Mouse (Mus musculus) midbrain, embryonic 14.5 days (tissue): ENCODE data around the gene D630003M21Rik. TPM values are rescaled to one million over a fixed set of nuclear protein-coding genes. Genes with fewer than 3 reads are reported as not detected.
A peak's percentile ranks its signal among the peaks of the same experiment; 100 is the strongest.

Experiments used
- ATAC-seq: fragments of 200-750 bp; cut with Nextera tagmentation; 2 replicates; pipeline ENCODE4 v1.8.0; 2017; ENCODE audit warnings: moderate number of reproducible peaks, moderate library complexity; ENCODE audit not compliant: low FRiP score, low TSS enrichment
- DNase-seq: peaks from one replicate; pipeline ENCODE4 v3.0.0-alpha.2; 2015
- H3K27ac ChIP-seq: fragments of 300-500 bp; sonication (generic); replicated peaks from 2 replicates; pipeline ENCODE4 v1.5.1; 2014; ENCODE audit warnings: mild to moderate bottlenecking, low read depth, low read length, moderate library complexity
- H3K27me3 ChIP-seq: fragments of 300-500 bp; sonication (generic); 2 replicates; pipeline ENCODE4 v1.6.1; 2014; ENCODE audit warnings: low read length, control low read depth, mixed read lengths; ENCODE audit not compliant: control insufficient read depth, insufficient read depth
- H3K36me3 ChIP-seq: fragments of 300-500 bp; sonication (generic); 2 replicates; pipeline ENCODE4 v1.6.1; 2014; ENCODE audit warnings: low read length, control low read depth; ENCODE audit not compliant: control insufficient read depth, insufficient read depth
- H3K4me1 ChIP-seq: fragments of 300-500 bp; sonication (generic); 2 replicates; pipeline ENCODE4 v1.6.1; 2014; ENCODE audit warnings: mild to moderate bottlenecking, antibody characterized with exemption, low read length, control low read depth; ENCODE audit not compliant: control insufficient read depth, insufficient read depth
- H3K4me2 ChIP-seq: fragments of 300-500 bp; sonication (generic); 2 replicates; pipeline ENCODE4 v1.6.1; 2014; ENCODE audit warnings: mild to moderate bottlenecking, low read length, moderate library complexity
- H3K4me3 ChIP-seq: fragments of 300-500 bp; sonication (generic); replicated peaks from 2 replicates; pipeline ENCODE4 v1.5.1; 2014; ENCODE audit warnings: low read depth, low read length
- H3K9ac ChIP-seq: fragments of 300-500 bp; sonication (generic); replicated peaks from 2 replicates; pipeline ENCODE4 v1.6.1; 2014; ENCODE audit warnings: mild to moderate bottlenecking, low read length, moderate library complexity
- H3K9me3 ChIP-seq: fragments of 300-500 bp; sonication (generic); 2 replicates; pipeline ENCODE4 v1.6.1; 2016; ENCODE audit warnings: low read length, control low read depth, mixed read lengths; ENCODE audit not compliant: control insufficient read depth
- WGBS: fragments of 180-500 bp; shearing (Covaris S2); extraction: QIAGEN DNeasy Blood & Tissue Kit; methylation state at CpG from one replicate; pipeline ENCODE4 v1.1.7; 2014; 5-methylcytosine and 5-hydroxymethylcytosine counted together
- polyA plus RNA-seq: library from polyadenylated mRNA; unstranded; fragments of >200 nt; fragmentation: Nextera tagmentation; extraction: Ambion mirVana; gene quantifications from 2 replicates; pipeline ENCODE4 v1.2.1, GENCODE M21; 2014

Gene D630003M21Rik
- polyA plus RNA-seq, 1 experiment from 2014 or later: 1.4 TPM

DNA sequence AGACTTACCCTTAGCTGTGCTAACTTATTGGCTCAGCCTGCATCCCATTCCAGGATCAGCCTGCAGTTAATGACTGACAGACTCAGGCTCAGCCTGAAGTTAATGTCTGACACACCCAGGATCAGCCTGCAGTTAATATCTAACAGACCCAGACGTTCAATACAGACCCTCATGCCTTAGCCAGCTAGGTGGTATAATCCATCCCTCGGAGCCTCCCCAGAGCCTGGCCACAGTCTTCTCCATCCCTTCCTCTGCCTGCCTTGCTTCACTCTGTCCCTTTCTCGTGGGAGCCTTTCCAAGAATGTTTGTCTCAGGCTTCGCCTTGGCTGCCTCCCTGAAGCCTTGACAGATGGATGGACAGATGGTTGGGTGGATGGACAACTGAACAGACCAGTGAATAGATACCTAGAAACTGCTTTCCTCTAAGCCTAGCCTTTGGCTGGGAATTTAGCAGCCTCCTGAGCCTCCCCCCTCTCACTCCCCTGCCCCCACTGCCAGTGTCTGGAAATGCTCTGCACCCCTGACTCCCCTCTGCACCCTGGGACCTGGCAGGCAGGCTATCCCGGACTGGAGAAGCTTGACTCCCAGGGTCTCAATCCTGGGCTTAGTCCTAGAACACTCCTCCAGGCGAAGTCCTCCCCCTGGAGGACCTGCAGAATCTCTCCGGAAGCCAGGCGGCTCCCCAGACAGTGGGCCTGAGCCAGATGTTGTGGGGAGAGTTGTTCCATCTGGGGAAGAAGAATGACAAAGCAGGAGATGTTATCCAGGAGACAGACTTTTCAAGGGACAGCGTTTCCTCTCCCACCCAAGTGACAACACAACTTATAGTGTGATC is 13.5 kb downstream of the D630003M21Rik start:
- 67% methylated on average over 9 of the region's 9 CpGs for WGBS
- H3K27ac ChIP-seq: no peak overlapping the region
- no peaks in the 10 kb centered on the region for H3K36me3 ChIP-seq
- DNase-seq (no peak), ATAC-seq (no peak)
- no peak overlapping the region for H3K4me2 ChIP-seq
- H3K4me1 ChIP-seq: no peaks in the 10 kb centered on the region
- no peak overlapping the region for H3K4me3 ChIP-seq
- no peaks in the 10 kb centered on the region for H3K27me3 ChIP-seq
- H3K9ac ChIP-seq: no peak overlapping the region
- no peaks in the 10 kb centered on the region for H3K9me3 ChIP-seq

DNA sequence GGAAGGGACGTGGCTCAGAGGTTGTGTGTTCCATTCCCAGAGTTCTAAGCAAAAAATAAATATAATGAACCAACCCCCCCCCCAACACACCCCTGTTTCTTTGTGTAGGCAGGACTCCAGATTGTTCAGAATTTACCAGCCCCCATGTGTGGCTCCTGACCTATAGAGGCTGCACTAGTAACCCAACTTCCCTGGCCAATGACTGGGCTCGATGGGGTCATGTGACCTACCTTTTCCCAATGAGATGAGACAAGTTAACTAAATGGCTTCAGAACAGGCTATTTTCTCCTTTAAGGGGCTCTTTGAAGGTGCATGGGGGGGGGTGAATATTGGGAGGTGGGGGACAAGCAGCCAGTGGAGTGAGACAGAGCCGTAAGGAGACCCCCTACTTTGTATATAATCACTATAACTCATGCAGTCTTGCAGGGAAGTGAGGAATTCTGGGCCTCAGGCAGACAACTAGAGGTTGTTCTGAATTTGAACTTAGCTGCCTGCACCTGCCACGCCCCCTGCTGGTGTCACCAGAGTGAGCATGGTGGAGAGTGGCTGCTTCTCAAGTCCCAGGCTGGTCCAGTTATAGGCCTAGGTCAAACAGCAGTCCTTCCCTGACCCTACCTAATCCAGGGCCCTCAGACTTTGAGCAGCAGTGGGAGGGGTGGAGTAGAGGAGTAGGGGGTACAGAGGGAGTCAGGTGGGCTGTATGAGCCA is 17.1 kb downstream of the D630003M21Rik start:
- DNase-seq: no peak
- ATAC-seq: no peak
- no peaks in the 10 kb centered on the region for H3K27me3 ChIP-seq
- H3K27ac ChIP-seq: no peak overlapping the region
- no peak overlapping the region for H3K4me3 ChIP-seq
- no peaks in the 10 kb centered on the region for H3K9me3 ChIP-seq
- 63% methylated on average over 4 of the region's 4 CpGs for WGBS
- H3K4me2 ChIP-seq: no peak overlapping the region
- H3K9ac ChIP-seq: no peak overlapping the region
- no peaks in the 10 kb centered on the region for H3K4me1 ChIP-seq
- no peaks in the 10 kb centered on the region for H3K36me3 ChIP-seq

DNA sequence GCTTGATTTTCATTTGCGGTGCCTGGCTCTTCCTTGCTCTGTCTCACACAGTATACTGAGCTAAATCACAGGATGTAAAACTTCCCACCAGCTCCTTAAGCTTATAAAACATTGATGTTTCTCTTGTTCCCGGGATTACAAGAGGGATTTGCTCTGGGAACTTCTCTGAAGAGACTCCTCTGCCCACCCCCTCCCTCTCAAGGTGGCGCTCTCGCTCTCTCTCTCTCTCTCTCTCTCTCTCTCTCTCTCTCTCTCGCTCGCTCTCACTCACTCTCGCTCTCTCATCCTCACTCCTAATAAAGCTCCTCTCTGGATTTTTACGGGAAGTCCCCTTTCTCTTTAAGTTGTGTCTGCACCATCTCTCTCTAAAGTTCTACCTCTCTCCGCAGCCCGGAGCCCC is 18.1 kb downstream of the D630003M21Rik start:
- H3K4me3 ChIP-seq: no peak overlapping the region
- no peaks in the 10 kb centered on the region for H3K36me3 ChIP-seq
- no peak overlapping the region for H3K27ac ChIP-seq
- no peak overlapping the region for H3K4me2 ChIP-seq
- H3K9ac ChIP-seq: no peak overlapping the region
- no peaks in the 10 kb centered on the region for H3K4me1 ChIP-seq
- H3K27me3 ChIP-seq: no peaks in the 10 kb centered on the region
- DNase-seq (peak; percentile 55), ATAC-seq (no peak)
- H3K9me3 ChIP-seq: no peaks in the 10 kb centered on the region
- WGBS: 20% methylated on average over 10 of the region's 10 CpGs

DNA sequence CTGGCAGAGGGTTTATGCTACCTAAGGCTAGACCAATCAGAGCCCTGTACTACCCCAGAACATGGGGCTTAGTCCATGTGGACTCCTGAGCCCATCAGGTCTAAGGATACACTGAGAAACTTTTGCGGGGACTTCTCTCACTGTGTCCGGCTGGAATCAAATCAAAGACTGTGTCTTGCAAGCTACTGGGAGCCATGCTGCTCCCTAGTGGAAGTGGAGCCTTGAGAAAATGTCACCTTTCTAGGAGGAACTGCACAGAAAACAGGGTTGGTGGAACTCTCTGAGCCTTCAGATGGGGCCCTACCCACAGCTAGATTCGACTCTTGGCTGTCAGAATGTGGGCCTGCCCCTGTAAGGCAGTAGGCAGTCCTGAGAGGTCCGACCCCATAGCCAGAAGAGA is 18.5 kb downstream of the D630003M21Rik start:
- Histone ChIP-seq H3K9me3 (no peaks in the 10 kb centered on the region), H3K4me1 (no peaks in the 10 kb centered on the region), H3K27ac (no peak overlapping the region), H3K27me3 (no peaks in the 10 kb centered on the region), H3K4me3 (no peak overlapping the region), H3K4me2 (no peak overlapping the region), H3K36me3 (no peaks in the 10 kb centered on the region), H3K9ac (no peak overlapping the region)
- 49% methylated on average over 4 of the region's 4 CpGs for WGBS
- ATAC-seq (no peak), DNase-seq (no peak)

DNA sequence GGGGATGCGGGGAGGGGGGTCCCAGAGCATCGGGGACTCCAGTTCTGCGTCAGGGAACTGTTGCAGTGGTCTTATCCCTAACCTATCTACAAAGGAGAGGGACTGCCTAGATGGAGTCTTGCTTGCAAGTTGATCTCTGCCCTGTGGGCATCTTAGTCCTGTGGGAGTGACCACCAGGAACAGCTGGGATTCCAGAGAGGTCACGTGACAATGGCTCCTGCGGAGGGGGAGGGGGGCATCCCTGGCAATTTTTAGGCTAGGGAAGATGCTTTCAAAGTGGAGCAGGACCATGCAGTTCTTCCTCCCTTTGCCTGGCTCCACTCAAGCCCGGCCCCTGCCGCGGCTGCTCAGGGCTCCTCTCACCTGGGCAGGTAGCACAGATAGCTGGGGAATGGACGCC is 19.2 kb downstream of the D630003M21Rik start:
- no peak overlapping the region for H3K27ac ChIP-seq
- H3K9me3 ChIP-seq: no peaks in the 10 kb centered on the region
- no peak overlapping the region for H3K4me2 ChIP-seq
- DNase-seq: no peak
- 60% methylated on average over 9 of the region's 9 CpGs for WGBS
- peaks cover under 1% of the 10 kb centered on the region; the same call in 1 of the 2 replicates for H3K4me1 ChIP-seq
- no peak overlapping the region for H3K9ac ChIP-seq
- no peak for ATAC-seq
- no peaks in the 10 kb centered on the region for H3K36me3 ChIP-seq
- no peak overlapping the region for H3K4me3 ChIP-seq
- no peaks in the 10 kb centered on the region for H3K27me3 ChIP-seq

DNA sequence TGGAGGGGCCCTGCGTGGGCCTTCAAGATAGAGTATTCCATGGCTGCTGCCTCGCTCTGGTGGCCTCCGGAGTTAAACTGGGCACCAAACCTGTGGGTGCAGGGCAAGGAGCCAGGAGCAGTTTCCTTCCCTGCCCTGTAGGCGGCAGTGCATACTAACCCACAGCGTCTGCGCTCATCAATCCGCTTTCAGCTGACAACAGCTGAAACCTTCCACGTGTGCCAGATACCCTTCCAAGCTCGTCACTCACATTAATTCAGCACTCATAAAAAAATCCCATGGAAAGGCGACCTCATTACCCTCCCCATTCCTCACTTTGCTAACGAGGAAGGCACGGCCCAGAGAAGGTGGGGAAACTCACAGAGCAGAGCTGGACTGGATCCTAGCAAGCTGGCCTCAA is 21.2 kb downstream of the D630003M21Rik start:
- Histone ChIP-seq H3K36me3 (no peaks in the 10 kb centered on the region), H3K4me2 (no peak overlapping the region), H3K4me1 (peaks cover 5% of the 10 kb centered on the region; the same call in 1 of the 2 replicates), H3K9me3 (no peaks in the 10 kb centered on the region), H3K9ac (no peak overlapping the region), H3K27ac (no peak overlapping the region), H3K4me3 (no peak overlapping the region), H3K27me3 (no peaks in the 10 kb centered on the region)
- 11% methylated on average over 12 of the region's 12 CpGs for WGBS
- DNase-seq: peak; percentile 85
- ATAC-seq: peak; percentile 34; the same call in 1 of the 2 replicates

DNA sequence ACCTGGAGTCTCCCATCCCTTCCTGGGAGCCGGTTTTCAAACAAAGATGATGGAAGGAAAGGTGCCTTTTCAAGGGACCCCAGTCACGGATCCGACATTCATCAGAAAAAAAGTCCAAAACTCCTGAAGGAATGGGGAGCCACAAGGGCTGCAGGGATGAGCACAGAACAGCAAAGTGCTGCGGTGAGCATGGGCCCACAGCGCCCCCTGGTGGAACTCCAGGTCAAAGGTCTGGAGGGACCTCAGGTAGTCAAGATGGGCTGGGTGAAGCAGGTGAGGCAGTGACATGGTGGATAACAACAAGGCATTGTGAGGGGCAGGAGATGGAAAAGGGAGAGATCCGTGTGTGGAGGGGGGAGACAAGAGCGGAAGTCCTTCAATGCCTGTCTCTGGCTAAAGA is 24.9 kb downstream of the D630003M21Rik start:
- Histone ChIP-seq H3K9me3 (no peaks in the 10 kb centered on the region), H3K4me3 (no peak overlapping the region), H3K27me3 (no peaks in the 10 kb centered on the region), H3K4me1 (peaks cover 5% of the 10 kb centered on the region; the same call in 1 of the 2 replicates), H3K36me3 (no peaks in the 10 kb centered on the region), H3K9ac (no peak overlapping the region), H3K4me2 (no peak overlapping the region), H3K27ac (no peak overlapping the region)
- 7% methylated on average over 7 of the region's 7 CpGs for WGBS
- ATAC-seq: no peak
- peak; percentile 91 for DNase-seq

DNA sequence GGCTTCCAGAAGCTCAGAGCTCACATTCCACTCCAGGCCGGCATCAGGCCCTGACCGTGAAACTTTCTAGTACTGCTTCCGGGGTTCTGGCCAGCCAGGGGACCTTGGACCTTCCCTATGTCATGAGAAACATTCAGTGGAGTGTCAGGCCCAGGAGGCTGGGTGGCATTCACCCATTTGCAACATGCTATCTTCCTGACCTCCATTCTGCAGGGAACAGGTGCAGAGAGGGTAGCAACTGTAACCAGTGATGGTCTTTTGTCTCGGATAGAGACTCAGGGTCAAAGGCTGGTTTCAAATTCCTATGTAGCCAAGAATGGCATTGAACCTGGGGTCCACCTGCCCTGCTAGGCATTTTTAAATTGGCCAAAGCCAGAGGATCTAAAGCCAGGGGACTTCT is 25.3 kb downstream of the D630003M21Rik start:
- Histone ChIP-seq H3K27ac (no peak overlapping the region), H3K4me2 (no peak overlapping the region), H3K27me3 (no peaks in the 10 kb centered on the region), H3K9me3 (no peaks in the 10 kb centered on the region), H3K4me1 (peaks cover 5% of the 10 kb centered on the region; the same call in 1 of the 2 replicates), H3K9ac (no peak overlapping the region), H3K36me3 (no peaks in the 10 kb centered on the region), H3K4me3 (no peak overlapping the region)
- ATAC-seq (no peak), DNase-seq (no peak)
- WGBS: 86% methylated on average over 4 of the region's 4 CpGs
